Mouse (Mus musculus) neutrophil, adult 5-6 weeks (primary cell): ENCODE measurements around the gene Zg16. TPM values are rescaled to one million over a fixed set of nuclear protein-coding genes. Genes with fewer than 3 reads are reported as not detected.
A peak's percentile ranks its signal among the peaks of the same experiment; 100 is the strongest.

Experiments
- ATAC-seq: fragments of 151-379, 151-347 bp; 2 replicates; pipeline ENCODE4 v1.8.0; 2017; ENCODE audit warnings: mild to moderate bottlenecking, moderate TSS enrichment; ENCODE audit not compliant: insufficient number of reproducible peaks, poor library complexity, low FRiP score, severe bottlenecking; ENCODE audit errors: extremely low read depth
- total RNA-seq: library from RNA; stranded (forward); fragments of 200-1000 nt; gene quantifications from 2 replicates; pipeline ENCODE4 v1.2.3, GENCODE M21; 2017

The Zg16 gene
- total RNA-seq, 1 experiment from 2014 or later = not detected

- peak; percentile 37 for ATAC-seq
These were observed 62.2 kb downstream of the Zg16 start for GRCm38 (mm10) chr7:127024755-127025555.

GRCm38 (mm10) chr7:127023896-127024690 is 63.0 kb downstream of the Zg16 start:
- ATAC-seq = no peak

- ATAC-seq = no peak
These were observed 63.8 kb downstream of the Zg16 start for GRCm38 (mm10) chr7:127023272-127023691.

GRCm38 (mm10) chr7:127022528-127023271 is 64.4 kb downstream of the Zg16 start:
- ATAC-seq = no peak

GRCm38 (mm10) chr7:127021563-127022527 is 65.3 kb downstream of the Zg16 start:
- no peak for ATAC-seq

GRCm38 (mm10) chr7:127020901-127021562 is 66.1 kb downstream of the Zg16 start, which contains the start of the genes Gm42742 and Prrt2:
Gene Gm42742, minus strand, starts transcription at chr7:127021097.
Gene Prrt2, minus strand, starts transcription at chr7:127021211.
- ATAC-seq = no peak

GRCm38 (mm10) chr7:127020491-127020890 is 66.6 kb downstream of the Zg16 start:
- ATAC-seq = no peak

GRCm38 (mm10) chr7:127020031-127020430 is 67.1 kb downstream of the Zg16 start:
- ATAC-seq = no peak

GRCm38 (mm10) chr7:127019306-127019960 is 67.7 kb downstream of the Zg16 start:
- no peak for ATAC-seq

- ATAC-seq = no peak
These were observed 68.5 kb downstream of the Zg16 start for GRCm38 (mm10) chr7:127018416-127019305.

- ATAC-seq = no peak
These were observed 69.2 kb downstream of the Zg16 start for GRCm38 (mm10) chr7:127017950-127018345.

- peak; percentile 74 for ATAC-seq
These were observed 69.9 kb downstream of the Zg16 start, which contains the start of gene Pagr1a for GRCm38 (mm10) chr7:127016971-127017949. Gene Pagr1a, minus strand, starts transcription at chr7:127017352.

- ATAC-seq = peak; percentile 14; the same call in 1 of the 2 replicates
These were observed 70.6 kb downstream of the Zg16 start for GRCm38 (mm10) chr7:127016486-127016938.

GRCm38 (mm10) chr7:127016481-127016485 is 70.8 kb downstream of the Zg16 start, which contains the start of gene Pagr1b:
Gene Pagr1b, minus strand, starts transcription at chr7:127016484.
- no peak for ATAC-seq

- peak; percentile 35; the same call in 1 of the 2 replicates for ATAC-seq
These were observed 71.0 kb downstream of the Zg16 start for GRCm38 (mm10) chr7:127016081-127016480.

GRCm38 (mm10) chr7:127014993-127015392 is 72.1 kb downstream of the Zg16 start:
- no peak for ATAC-seq
